Mouse (Mus musculus) heart, postnatal 10 days (tissue): ENCODE measurements around the gene Rpl12. TPM values are rescaled to one million over a fixed set of nuclear protein-coding genes. Genes with fewer than 3 reads are reported as not detected.
"Not testable (repeated sequence)": the region's sequence is repeated elsewhere in the genome, so short reads cannot be mapped to it uniquely, and the experiment has no call there.

Experiments
- DNase-seq, 2 experiments: peaks; one replicate each; pipeline ENCODE4 v3.0.0; 2021
- intact Hi-C: fragments of 180-260 bp; cut with DNase I; formaldehyde crosslinking; loops from one replicate; pipeline ENCODE4 v1.15.1; 2025
- total RNA-seq, 2 experiments: library from RNA; stranded (reverse); gene quantifications; 2 replicates each; pipeline ENCODE4 v1.2.3; 2021

Gene Rpl12
- total RNA-seq, 2 experiments from 2014 or later, result 94.4 to 121 TPM

DNA sequence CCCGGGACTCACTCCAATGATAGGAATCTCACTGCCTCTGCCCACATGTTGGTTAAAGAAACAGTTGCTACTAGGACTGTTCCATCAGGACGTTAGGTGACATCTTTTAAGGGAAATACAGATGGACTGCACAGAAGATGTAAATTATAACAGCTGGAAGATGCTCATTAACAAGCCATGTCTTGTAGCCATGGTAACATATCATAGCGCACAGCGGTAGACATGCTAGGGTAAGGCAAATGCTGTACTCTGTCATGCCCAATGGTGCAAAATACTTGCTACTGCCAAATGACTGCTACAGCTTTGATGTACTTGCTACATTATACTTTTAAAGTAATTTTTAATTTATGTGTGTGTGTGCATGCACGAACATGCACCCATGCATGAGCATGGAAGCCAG, 15.8 kb downstream of the Rpl12 start:
- DNase-seq, result no peak
- intact Hi-C loops, result no loop called here

GRCm38 (mm10) chr2:32978675-32979074, 17.3 kb downstream of the Rpl12 start:
- DNase-seq, result no peak
- intact Hi-C loops, result no loop called here

DNA sequence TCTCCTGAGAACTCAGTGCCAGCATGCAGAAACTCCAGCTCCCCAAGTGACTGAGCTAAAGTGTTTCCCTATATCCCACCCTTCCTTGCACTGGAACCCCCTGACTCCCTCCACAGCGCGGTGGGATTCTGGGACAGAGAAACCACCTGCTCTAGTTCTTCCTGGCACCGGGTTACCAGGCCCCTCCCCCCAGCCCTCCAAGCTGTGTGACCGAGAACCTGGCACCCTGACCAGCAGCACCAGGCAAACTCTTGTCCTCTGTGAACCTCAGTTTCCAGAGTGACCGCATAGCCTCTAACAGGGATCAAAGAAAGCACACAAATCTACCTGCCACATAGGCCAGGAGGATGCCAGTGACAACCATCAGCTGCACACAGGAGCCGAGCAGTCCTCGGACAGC, 18.3 kb downstream of the Rpl12 start:
- DNase-seq, result no peak
- intact Hi-C loops, result no loop called here

DNA sequence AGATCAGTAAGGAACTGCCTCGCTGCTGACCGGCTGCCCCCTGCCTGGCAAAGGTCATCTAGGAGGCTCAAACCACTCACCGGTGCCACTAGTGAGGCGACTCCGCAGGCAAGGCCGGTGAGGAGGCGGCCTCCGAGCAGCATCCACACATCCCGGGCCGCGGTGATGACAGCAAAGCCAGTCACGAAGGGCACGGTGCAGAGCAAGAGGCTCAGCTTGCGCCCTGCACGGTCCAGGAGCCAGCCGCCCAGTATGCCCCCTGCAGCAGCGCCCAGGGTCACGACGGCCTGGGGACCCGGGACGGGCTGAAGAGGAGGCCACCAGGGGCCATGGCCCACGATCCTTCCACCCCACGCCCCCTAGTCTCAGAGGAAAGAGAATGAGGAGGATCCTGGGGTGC, 19.9 kb downstream of the Rpl12 start:
- no peak for DNase-seq
- intact Hi-C loops, result no loop called here

- intact Hi-C loops, result no loop called here
These were observed 20.4 kb downstream of the Rpl12 start, which contains the start of gene Slc2a8 for GRCm38 (mm10) chr2:32981725-32982271. Gene Slc2a8 (minus strand): TSS chr2:32982083.

GRCm38 (mm10) chr2:32982700-32983099, 21.3 kb downstream of the Rpl12 start:
- intact Hi-C loops, result no loop called here
- DNase-seq, result peak in 1 of 2 experiments; percentile 36

More at GRCm38 (mm10) chr2:32981725-32982271, 20.4 kb downstream of the Rpl12 start, which contains the start of gene Slc2a8:
- DNase-seq, result peak; percentile 95 to 96

- intact Hi-C loops, result no loop called here
- DNase-seq, result no peak
These were observed 22.3 kb downstream of the Rpl12 start for GRCm38 (mm10) chr2:32983617-32984016.

GRCm38 (mm10) chr2:32985844-32986243, 24.5 kb downstream of the Rpl12 start:
- intact Hi-C loops, result no loop called here
- DNase-seq, result no peak

DNA sequence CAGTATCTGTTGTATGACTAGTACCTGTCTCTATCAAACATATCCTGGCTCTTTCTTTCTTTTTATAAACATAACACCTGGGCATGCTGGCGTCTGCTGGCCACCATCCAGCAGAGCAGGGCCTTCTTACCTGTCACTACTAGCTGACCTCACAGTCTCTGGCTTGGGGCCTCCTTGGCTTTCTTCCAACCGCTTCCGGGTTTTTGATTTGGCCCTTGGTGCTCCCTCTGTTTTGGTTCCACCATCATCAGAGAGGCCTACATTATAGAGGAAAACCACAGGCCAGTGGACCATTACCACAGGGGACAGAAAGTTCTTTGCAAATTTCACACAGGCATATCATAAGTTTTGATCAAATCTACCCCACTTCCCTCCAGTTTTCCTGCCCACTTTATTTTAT, 28.0 kb downstream of the Rpl12 start:
- no peak for DNase-seq
- intact Hi-C loops, result no loop called here

DNA sequence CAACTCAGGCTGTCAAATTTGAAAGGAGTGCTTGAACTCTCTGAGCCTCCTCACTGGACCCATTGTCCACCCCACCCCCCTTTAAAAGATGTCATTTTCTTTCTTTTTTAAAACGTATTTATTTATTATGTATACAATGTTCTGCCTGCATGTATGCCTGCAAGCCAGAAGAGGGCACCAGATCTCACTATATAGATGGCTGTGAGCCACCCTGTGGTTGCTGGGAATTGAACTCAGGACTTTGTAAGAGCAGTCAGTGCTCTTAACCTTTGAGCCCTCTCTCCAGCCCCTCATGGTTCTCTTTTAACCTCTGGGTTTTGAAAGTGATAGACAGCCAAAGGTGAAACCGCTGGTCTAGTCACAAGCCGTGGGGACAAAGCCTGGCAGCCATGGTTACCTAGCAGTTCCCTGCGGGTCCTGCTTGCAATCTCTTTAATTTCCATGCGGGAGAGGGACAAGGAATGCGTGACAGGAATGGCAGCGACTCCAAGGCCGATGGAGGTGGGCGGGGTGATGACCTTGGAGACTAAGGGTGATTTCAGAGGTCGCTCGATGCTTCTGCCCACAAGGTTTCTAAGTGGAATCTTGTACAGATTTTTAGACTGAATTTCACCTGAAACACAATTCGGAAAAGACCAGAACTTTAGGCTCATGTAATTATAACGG, 28.9 kb downstream of the Rpl12 start:
- DNase-seq, result no peak
- intact Hi-C loops, result loop anchor here (2.0 to 5.0 kb wide), 2 partner anchors 143 to 357 kb away; no protein-coding TSS in a partner anchor

- no peak for DNase-seq
- intact Hi-C loops, result loop anchor here (5.0 kb wide), 1 partner anchor 355 kb away; no protein-coding TSS in a partner anchor
These were observed 30.8 kb downstream of the Rpl12 start for GRCm38 (mm10) chr2:32992130-32992529.

DNA sequence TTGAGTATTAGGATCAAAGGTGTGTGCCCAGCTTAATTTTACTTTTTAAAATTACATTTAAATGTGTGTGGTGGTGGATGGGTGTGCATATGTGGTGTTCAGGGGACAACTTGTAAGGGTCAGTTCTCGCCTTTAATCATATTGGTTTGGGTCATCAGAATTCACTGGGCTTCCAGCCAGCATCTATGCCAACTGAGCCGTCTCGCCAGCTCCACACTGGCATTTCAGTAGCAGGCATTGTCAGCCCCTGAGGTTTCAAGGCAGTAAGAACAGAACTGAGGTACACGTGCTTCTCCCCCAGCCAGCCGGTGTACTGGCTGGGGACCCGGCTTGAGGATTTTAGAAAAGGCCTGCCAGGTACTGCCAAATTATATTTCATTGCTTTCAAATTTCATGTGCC, 35.7 kb downstream of the Rpl12 start:
- no peak for DNase-seq
- intact Hi-C loops, result no loop called here

- DNase-seq, result no peak
- intact Hi-C loops, result no loop called here
These were observed 36.4 kb downstream of the Rpl12 start for GRCm38 (mm10) chr2:32997792-32998191.

GRCm38 (mm10) chr2:32999752-33000151, 38.4 kb downstream of the Rpl12 start:
- intact Hi-C loops, result no loop called here
- no peak for DNase-seq

DNA sequence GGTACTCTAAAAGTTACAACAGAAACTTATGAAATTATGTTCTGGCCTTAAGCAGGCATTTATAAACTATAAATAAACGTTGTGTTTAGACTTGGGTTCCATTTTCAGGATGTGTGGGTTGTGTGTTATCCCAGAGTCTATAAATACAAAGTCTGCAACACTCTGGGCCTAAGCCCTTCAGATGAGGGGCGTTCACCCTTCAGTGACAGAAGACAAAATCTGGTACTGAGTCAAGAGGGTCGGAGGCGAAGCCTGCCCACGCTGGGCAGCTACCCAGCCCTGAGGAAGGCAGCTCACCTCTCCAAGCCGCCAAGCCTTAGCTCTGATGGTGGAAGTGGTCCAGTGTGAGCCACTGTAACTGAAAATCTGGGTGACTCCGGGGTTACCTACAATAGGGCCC, 40.8 kb downstream of the Rpl12 start:
- intact Hi-C loops, result no loop called here
- DNase-seq, result no peak

DNA sequence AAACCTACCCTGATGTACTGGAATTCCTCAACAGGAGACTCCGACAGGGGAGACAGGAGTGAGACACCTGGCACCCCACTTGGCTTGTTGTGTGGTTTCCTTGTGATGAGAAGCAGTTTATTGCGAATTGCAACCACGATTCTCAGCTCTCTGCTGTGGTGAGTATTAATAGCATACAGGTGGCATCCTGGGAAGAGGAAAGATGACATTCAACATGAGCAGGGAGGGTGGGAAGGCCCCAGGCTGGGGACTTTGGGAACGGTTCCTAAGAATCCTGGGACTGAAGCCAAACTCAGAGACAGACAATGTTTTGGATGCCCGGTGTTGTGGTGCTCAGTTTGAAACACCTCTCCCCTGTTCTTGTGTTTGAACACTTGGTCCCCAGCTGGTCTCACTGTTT, 43.7 kb downstream of the Rpl12 start:
- DNase-seq, result peak; percentile 37 to 41
- intact Hi-C loops, result no loop called here

GRCm38 (mm10) chr2:33009055-33009454, 47.7 kb downstream of the Rpl12 start:
- intact Hi-C loops, DNase-seq: not testable (repeated sequence)

- intact Hi-C loops, result no loop called here
- no peak for DNase-seq
These were observed 53.5 kb downstream of the Rpl12 start for GRCm38 (mm10) chr2:33014877-33015276.
